In genomic region chr2:154440453-154440852, GRCm38 (mm10) we compare ENCODE assay signal across 13 mouse cellular contexts.
"Had no signal": no experiment of that assay in that cellular context is flagged by ENCODE, and none has a peak within 500 bp of the region (broad histone marks: within the 10 kb centered on the region; RNA-seq: fewer than 3 reads in every experiment).

No protein-coding gene starts in this region.

- DNase-seq: kidney, postnatal 14 days; left cerebral cortex, postnatal 4 days; lung, adult 18-20 months; lung, postnatal 4 days; midbrain, embryonic 14.5 days; thymus, adult 2 months; thymus, postnatal 25 days had no signal

- H3K9ac ChIP-seq: kidney, embryonic 15.5 days; limb, embryonic 13.5 days; liver, embryonic 14.5 days; neural tube, embryonic 12.5 days had no signal

- H3K4me3 ChIP-seq: kidney, embryonic 15.5 days; limb, embryonic 13.5 days; midbrain, embryonic 10.5 days; neural tube, embryonic 12.5 days had no signal

- ATAC-seq: lung, postnatal 0 days had no signal

- H3K27me3 ChIP-seq: kidney, embryonic 15.5 days; limb, embryonic 13.5 days; neural tube, embryonic 12.5 days had no signal

- H3K4me2 ChIP-seq: kidney, embryonic 15.5 days; neural tube, embryonic 12.5 days had no signal

- H3K9me3 ChIP-seq: kidney, embryonic 15.5 days; limb, embryonic 13.5 days; neural tube, embryonic 12.5 days had no signal

- H3K27ac ChIP-seq: kidney, embryonic 15.5 days; limb, embryonic 13.5 days; liver, embryonic 14.5 days; midbrain, embryonic 10.5 days; neural tube, embryonic 12.5 days had no signal
